Mouse (Mus musculus) cerebellum, adult 8-10 months (tissue): ENCODE data around the gene Cdc42.
A peak's percentile ranks its signal among the peaks of the same experiment; 100 is the strongest.

Experiments
- DNase-seq: peaks from one replicate; pipeline ENCODE4 v3.0.0; 2022

Gene Cdc42

GRCm38 (mm10) chr4:137313511-137313910 lies 44.0 kb downstream of the Cdc42 start:
- no peak for DNase-seq

GRCm38 (mm10) chr4:137308377-137308776 lies 49.1 kb downstream of the Cdc42 start:
- peak; percentile 48 for DNase-seq

GRCm38 (mm10) chr4:137306991-137307706 lies 50.4 kb downstream of the Cdc42 start:
- no peak for DNase-seq

GRCm38 (mm10) chr4:137306577-137306888 lies 51.0 kb downstream of the Cdc42 start:
- DNase-seq: no peak

GRCm38 (mm10) chr4:137305831-137306576 lies 51.5 kb downstream of the Cdc42 start:
- no peak for DNase-seq

- no peak for DNase-seq
These were observed 52.5 kb downstream of the Cdc42 start for GRCm38 (mm10) chr4:137305066-137305465.

GRCm38 (mm10) chr4:137304106-137304505 lies 53.4 kb downstream of the Cdc42 start:
- DNase-seq: no peak

- no peak for DNase-seq
These were observed 55.9 kb downstream of the Cdc42 start for GRCm38 (mm10) chr4:137301635-137302034.

- DNase-seq: no peak
These were observed 57.3 kb downstream of the Cdc42 start for GRCm38 (mm10) chr4:137300227-137300626.

GRCm38 (mm10) chr4:137298406-137298805 lies 59.1 kb downstream of the Cdc42 start:
- no peak for DNase-seq

GRCm38 (mm10) chr4:137297611-137298010 lies 59.9 kb downstream of the Cdc42 start:
- no peak for DNase-seq

- DNase-seq: no peak
These were observed 62.6 kb downstream of the Cdc42 start for GRCm38 (mm10) chr4:137294951-137295350.

- DNase-seq: no peak
These were observed 63.0 kb downstream of the Cdc42 start for GRCm38 (mm10) chr4:137294474-137294873.

GRCm38 (mm10) chr4:137294032-137294431 lies 63.5 kb downstream of the Cdc42 start:
- no peak for DNase-seq

- DNase-seq: no peak
These were observed 64.9 kb downstream of the Cdc42 start for GRCm38 (mm10) chr4:137292625-137293024.

- peak; percentile 70 for DNase-seq
These were observed 67.3 kb downstream of the Cdc42 start for GRCm38 (mm10) chr4:137290250-137290649.

- no peak for DNase-seq
These were observed 67.8 kb downstream of the Cdc42 start for GRCm38 (mm10) chr4:137289701-137290100.

GRCm38 (mm10) chr4:137287818-137288217 lies 69.7 kb downstream of the Cdc42 start:
- peak; percentile 46 for DNase-seq

- no peak for DNase-seq
These were observed 70.3 kb downstream of the Cdc42 start for GRCm38 (mm10) chr4:137287206-137287605.

GRCm38 (mm10) chr4:137286662-137286953 lies 70.9 kb downstream of the Cdc42 start:
- no peak for DNase-seq

- no peak for DNase-seq
These were observed 71.5 kb downstream of the Cdc42 start for GRCm38 (mm10) chr4:137285876-137286661.

GRCm38 (mm10) chr4:137283407-137283732 lies 74.2 kb downstream of the Cdc42 start:
- DNase-seq: no peak

- no peak for DNase-seq
These were observed 74.7 kb downstream of the Cdc42 start for GRCm38 (mm10) chr4:137282584-137283406.
